Mouse (Mus musculus) retina, adult 2 months (tissue): Measurements from ENCODE around the gene Gfi1.
A peak's percentile ranks its signal among the peaks of the same experiment; 100 is the strongest.

Experiments used
- DNase-seq: peaks from one replicate; pipeline ENCODE4 v3.0.0-alpha.2; 2012; ENCODE audit warnings: low read depth, low spot score

Gene Gfi1

GRCm38 (mm10) chr5:107722661-107723532, 2.9 kb downstream of the Gfi1 start:
- DNase-seq: no peak

GRCm38 (mm10) chr5:107721638-107722011, 4.2 kb downstream of the Gfi1 start:
- DNase-seq: no peak

GRCm38 (mm10) chr5:107720991-107721637, 4.7 kb downstream of the Gfi1 start:
- no peak for DNase-seq

- DNase-seq: no peak
These were observed 5.3 kb downstream of the Gfi1 start for GRCm38 (mm10) chr5:107720511-107720910.

GRCm38 (mm10) chr5:107719786-107720185, 6.0 kb downstream of the Gfi1 start:
- no peak for DNase-seq

GRCm38 (mm10) chr5:107719209-107719608, 6.6 kb downstream of the Gfi1 start:
- no peak for DNase-seq

- DNase-seq: no peak
These were observed 7.9 kb downstream of the Gfi1 start for GRCm38 (mm10) chr5:107717871-107718361.

GRCm38 (mm10) chr5:107711689-107712088, 14.1 kb downstream of the Gfi1 start:
- no peak for DNase-seq

- DNase-seq: no peak
These were observed 17.6 kb downstream of the Gfi1 start for GRCm38 (mm10) chr5:107708124-107708797.

- DNase-seq: no peak
These were observed 19.6 kb downstream of the Gfi1 start for GRCm38 (mm10) chr5:107706262-107706661.

GRCm38 (mm10) chr5:107705756-107706155, 20.1 kb downstream of the Gfi1 start:
- DNase-seq: no peak

GRCm38 (mm10) chr5:107703207-107703763, 22.6 kb downstream of the Gfi1 start:
- no peak for DNase-seq

- DNase-seq: no peak
These were observed 24.2 kb downstream of the Gfi1 start for GRCm38 (mm10) chr5:107701658-107702057.

- no peak for DNase-seq
These were observed 25.0 kb downstream of the Gfi1 start for GRCm38 (mm10) chr5:107700873-107701272.

- DNase-seq: no peak
These were observed 26.9 kb downstream of the Gfi1 start for GRCm38 (mm10) chr5:107698888-107699287.

- DNase-seq: no peak
These were observed 30.8 kb downstream of the Gfi1 start for GRCm38 (mm10) chr5:107695019-107695418.

GRCm38 (mm10) chr5:107688499-107688866, 37.4 kb downstream of the Gfi1 start:
- no peak for DNase-seq

GRCm38 (mm10) chr5:107687592-107688498, 38.0 kb downstream of the Gfi1 start:
- DNase-seq: peak; percentile 33

- no peak for DNase-seq
These were observed 38.7 kb downstream of the Gfi1 start for GRCm38 (mm10) chr5:107687161-107687560.

- DNase-seq: no peak
These were observed 41.5 kb downstream of the Gfi1 start for GRCm38 (mm10) chr5:107684380-107684779.

- no peak for DNase-seq
These were observed 44.5 kb downstream of the Gfi1 start for GRCm38 (mm10) chr5:107681300-107681699.
